Mouse (Mus musculus) mesoderm, embryonic 11.5 days (tissue): Measurements from ENCODE around the gene Rhbdd3.

Experiments used
- DNase-seq: peaks from one replicate; pipeline ENCODE4 v3.0.0-alpha.2; 2012; ENCODE audit warnings: low read depth, low spot score

Rhbdd3 gene

GRCm38 (mm10) chr11:5098736-5099542 is at the start of gene Rhbdd3, which contains the start of gene Ewsr1:
Rhbdd3 (plus strand) TSS chr11:5098926.
Ewsr1 (minus strand) TSS chr11:5099266.
- DNase-seq, result peak; percentile 98

GRCm38 (mm10) chr11:5051629-5052028 is 47.1 kb upstream of the Rhbdd3 start:
- no peak for DNase-seq

- no peak for DNase-seq
Observed at GRCm38 (mm10) chr11:5052200-5052854, 46.4 kb upstream of the Rhbdd3 start.

GRCm38 (mm10) chr11:5054151-5054550 is 44.6 kb upstream of the Rhbdd3 start:
- no peak for DNase-seq

- no peak for DNase-seq
Observed at GRCm38 (mm10) chr11:5054874-5055273, 43.9 kb upstream of the Rhbdd3 start.

GRCm38 (mm10) chr11:5055945-5056938 is 42.5 kb upstream of the Rhbdd3 start:
- DNase-seq, result no peak

- DNase-seq, result no peak
Observed at GRCm38 (mm10) chr11:5057064-5057463, 41.7 kb upstream of the Rhbdd3 start.

- DNase-seq, result no peak
Observed at GRCm38 (mm10) chr11:5057541-5057855, 41.2 kb upstream of the Rhbdd3 start.

GRCm38 (mm10) chr11:5057856-5058641 is 40.7 kb upstream of the Rhbdd3 start, which contains the start of gene Rasl10a:
Rasl10a (plus strand) TSS chr11:5058128.
- no peak for DNase-seq

- DNase-seq, result no peak
Observed at GRCm38 (mm10) chr11:5058783-5059182, 39.9 kb upstream of the Rhbdd3 start.

GRCm38 (mm10) chr11:5059230-5059629 is 39.5 kb upstream of the Rhbdd3 start:
- DNase-seq, result no peak

- peak; percentile 65 for DNase-seq
Observed at GRCm38 (mm10) chr11:5059704-5060156, 39.0 kb upstream of the Rhbdd3 start.

GRCm38 (mm10) chr11:5060756-5061412 is 37.8 kb upstream of the Rhbdd3 start:
- DNase-seq, result no peak

- DNase-seq, result peak; percentile 83
Observed at GRCm38 (mm10) chr11:5061413-5062139, 37.1 kb upstream of the Rhbdd3 start.

GRCm38 (mm10) chr11:5062326-5062725 is 36.4 kb upstream of the Rhbdd3 start:
- no peak for DNase-seq

GRCm38 (mm10) chr11:5062860-5063505 is 35.7 kb upstream of the Rhbdd3 start:
- no peak for DNase-seq

- DNase-seq, result no peak
Observed at GRCm38 (mm10) chr11:5063561-5064281, 35.0 kb upstream of the Rhbdd3 start.

GRCm38 (mm10) chr11:5064282-5065055 is 34.3 kb upstream of the Rhbdd3 start:
- DNase-seq, result no peak
